Mouse (Mus musculus): ENCODE measurements at regions not wholly inside any gene's neighbourhood (a gene's known extent, or its start where the extent isn't known, plus 50 kb on each side); places are given as distances from the start of the nearest gene placed in this dataset.

DNA sequence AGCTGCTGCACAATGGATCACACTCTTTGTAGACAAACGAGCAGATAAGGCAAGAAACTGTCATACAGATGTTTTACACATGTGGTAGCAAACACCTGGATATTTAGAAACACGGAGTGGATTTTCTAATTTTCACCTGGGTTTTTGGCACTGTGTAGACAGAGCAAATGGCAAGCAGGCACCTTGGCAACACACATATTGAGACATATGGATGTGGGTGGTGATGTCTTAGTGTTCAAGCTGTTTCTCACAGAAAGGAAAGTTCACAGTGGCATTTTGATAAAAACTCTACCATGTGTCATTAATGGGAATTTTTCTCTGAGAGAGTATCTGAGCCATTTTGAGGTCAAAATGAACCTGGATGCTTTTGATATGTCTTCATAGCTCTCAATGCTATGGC is 417.9 kb upstream of the Megf9 start:
- DNase-seq = peak; percentile 21

DNA sequence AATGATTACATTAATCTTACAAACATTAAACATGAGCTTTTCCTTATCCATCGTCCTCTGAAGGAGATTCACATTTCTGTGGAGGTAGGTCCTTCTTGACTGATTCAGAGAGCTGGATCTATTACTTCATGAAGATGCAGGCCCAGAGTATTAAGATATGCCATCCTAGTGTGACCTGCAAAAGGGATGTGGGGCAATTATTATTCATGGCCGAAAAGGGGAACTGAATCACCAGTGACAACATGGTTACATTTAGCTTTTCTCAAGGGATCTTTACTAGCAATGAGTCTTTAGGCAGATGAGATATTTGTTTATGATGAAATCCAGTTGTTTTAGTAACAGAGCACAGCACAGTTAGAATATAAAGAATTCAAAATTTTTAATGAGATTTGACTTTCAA is 405.4 kb upstream of the Megf9 start:
- no peak for DNase-seq

DNA sequence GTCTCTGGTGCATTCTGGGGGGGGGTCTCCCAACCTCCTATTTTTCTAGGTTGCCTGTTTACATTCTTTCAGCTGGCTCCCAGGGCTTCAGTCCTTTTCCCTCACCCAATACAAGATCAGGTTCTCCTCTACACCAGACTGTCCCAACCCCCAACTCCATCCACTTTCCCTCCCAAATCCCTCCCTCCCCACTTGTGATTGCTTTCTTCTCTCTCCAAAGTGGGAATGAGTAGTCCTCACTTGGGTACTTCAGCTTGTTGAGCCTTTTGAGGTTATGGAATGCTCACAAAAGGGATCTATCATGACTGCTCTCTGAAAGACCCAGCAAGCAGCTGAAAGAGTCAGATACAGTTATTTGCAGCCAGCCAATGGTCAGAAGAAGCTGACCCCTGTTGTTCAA is 399.3 kb upstream of the Megf9 start:
- no peak for DNase-seq

DNA sequence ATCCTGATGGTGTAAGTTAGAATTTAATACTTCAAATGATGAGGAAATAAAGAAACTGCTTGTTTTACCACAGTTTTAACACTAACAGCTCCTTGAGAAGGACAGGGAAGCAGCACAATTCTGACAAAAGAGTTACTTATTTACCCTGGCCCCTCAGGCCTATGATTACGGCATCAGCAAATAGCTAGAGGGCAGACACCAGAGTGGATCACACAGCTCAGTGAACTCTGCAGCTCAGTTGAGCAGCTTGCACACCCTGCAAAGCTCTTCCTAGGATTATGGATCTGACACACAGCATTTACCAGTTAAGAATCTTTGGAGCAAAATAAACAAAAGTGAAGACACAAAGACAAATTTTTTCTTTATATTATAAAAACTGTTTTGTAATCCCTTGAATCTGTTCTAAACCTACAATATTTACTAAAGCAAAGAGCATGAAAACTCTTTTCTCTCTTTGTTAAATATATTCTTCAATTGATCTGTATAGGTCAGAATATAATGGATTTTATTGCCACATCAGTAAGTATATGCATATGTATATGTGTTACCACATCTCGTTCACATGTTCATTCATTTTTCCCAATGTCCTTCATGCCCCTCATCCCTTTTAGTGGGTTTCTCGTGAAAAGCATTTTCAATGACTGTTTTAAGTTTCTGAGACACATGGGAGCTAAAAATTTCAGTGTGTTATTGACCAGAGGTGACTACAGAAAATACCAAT is 387.3 kb upstream of the Megf9 start:
- DNase-seq = no peak

DNA sequence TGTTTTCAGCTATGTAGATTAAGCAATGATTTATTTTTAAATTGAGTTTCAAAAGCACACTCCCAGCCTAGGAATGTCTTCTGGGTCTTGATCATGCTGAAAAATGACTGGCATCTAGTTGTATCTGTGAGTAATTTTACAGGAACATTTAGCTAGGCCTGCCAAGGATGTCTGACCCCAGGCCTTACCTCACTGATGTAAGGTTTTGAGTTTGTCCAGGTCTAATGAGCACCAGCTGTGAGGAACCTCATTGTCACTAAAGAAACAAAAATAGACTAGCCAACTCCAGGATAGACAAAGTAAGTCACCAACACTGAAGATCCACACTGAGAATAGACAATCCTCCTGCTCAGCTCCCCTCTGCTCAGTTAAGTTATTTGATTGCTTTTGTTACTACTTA is 379.8 kb upstream of the Megf9 start:
- no peak for DNase-seq

DNA sequence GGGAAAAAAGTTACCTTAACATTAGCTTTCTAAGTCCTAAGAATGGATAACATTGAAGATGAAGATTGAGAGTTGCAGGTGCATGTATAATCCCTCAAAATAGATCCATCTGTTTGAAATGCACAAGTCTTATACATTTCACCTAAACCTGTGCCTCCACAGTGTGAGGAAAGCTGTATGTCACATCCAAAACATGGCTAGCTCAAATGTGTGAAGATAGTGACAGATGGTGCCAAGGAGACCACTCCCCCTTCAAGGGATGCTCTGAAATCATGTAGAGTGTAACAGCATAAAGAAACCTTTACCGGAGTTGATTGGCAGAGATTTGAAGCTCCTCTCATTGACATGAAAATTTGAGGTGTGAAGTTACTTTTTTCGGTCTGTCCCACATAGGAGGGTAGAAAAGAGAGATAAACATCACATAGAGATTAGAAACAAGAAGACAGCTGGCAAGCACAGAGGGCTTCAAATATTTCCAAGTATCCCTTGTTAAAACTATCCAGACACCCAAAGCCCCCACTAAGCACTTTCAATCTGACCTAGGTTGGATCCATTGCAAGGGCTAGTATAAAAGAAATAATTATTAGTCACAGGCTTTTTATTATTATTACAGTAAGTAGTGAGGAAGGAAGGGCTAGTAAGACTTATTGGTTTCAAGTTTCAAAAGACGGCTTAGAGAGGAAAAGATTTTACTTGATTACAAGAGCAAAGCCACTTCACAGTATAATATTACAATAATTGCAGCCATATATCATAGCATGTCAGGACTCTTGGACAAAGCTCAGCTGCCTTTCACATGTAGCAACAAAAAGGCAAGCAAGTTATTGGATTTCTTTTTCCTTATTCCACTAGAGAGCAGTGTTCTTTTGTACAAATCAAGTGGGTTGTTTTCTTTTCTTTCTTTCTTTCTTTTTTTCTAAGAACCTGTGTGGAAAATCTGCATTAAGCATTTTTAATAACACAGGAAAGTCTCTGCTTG is 372.3 kb upstream of the Megf9 start:
- no peak for DNase-seq

Data from cerebellum, adult 11-12 months (tissue).